Mouse (Mus musculus) kidney, adult 9 months (tissue): ENCODE results near the gene Dcps.
A peak's percentile ranks its signal among the peaks of the same experiment; 100 is the strongest.

ENCODE experiments used
- DNase-seq: peaks from one replicate; pipeline ENCODE4 v3.0.0; 2022

Dcps gene

GRCm38 (mm10) chr9:35108066-35108465 lies 67.8 kb downstream of the Dcps start:
- DNase-seq = no peak

- no peak for DNase-seq
These were observed 68.5 kb downstream of the Dcps start for GRCm38 (mm10) chr9:35107396-35107795.

GRCm38 (mm10) chr9:35105884-35106880 lies 69.7 kb downstream of the Dcps start:
- no peak for DNase-seq

GRCm38 (mm10) chr9:35105438-35105837 lies 70.4 kb downstream of the Dcps start:
- no peak for DNase-seq

- no peak for DNase-seq
These were observed 71.2 kb downstream of the Dcps start for GRCm38 (mm10) chr9:35104711-35105110.

GRCm38 (mm10) chr9:35098762-35099161 lies 77.1 kb downstream of the Dcps start:
- peak; percentile 3 for DNase-seq

- peak; percentile 0 for DNase-seq
These were observed 78.0 kb downstream of the Dcps start for GRCm38 (mm10) chr9:35097901-35098300.

- peak; percentile 16 for DNase-seq
These were observed 80.1 kb downstream of the Dcps start for GRCm38 (mm10) chr9:35095726-35096125.

GRCm38 (mm10) chr9:35093350-35093749 lies 82.5 kb downstream of the Dcps start:
- no peak for DNase-seq

- DNase-seq = no peak
These were observed 83.0 kb downstream of the Dcps start for GRCm38 (mm10) chr9:35092904-35093303.
